Mouse (Mus musculus) stomach, embryonic 16.5 days (tissue): ENCODE data around the gene Cbfa2t3. TPM values are rescaled to one million over a fixed set of nuclear protein-coding genes. Genes with fewer than 3 reads are reported as not detected.

Experiments used
- ATAC-seq: fragments of 200-750 bp; cut with Nextera tagmentation; 2 replicates; pipeline ENCODE4 v1.8.0; 2017; ENCODE audit warnings: moderate number of reproducible peaks, moderate TSS enrichment; ENCODE audit not compliant: insufficient read depth, low FRiP score
- H3K27ac ChIP-seq: fragments of 300-500 bp; sonication (generic); 2 replicates; pipeline ENCODE4 v1.5.1; 2014; ENCODE audit warnings: low read length
- H3K27me3 ChIP-seq: fragments of 300-500 bp; sonication (generic); 2 replicates; pipeline ENCODE4 v1.6.1; 2014; ENCODE audit warnings: low read length, control low read depth, mixed read lengths; ENCODE audit not compliant: control insufficient read depth, insufficient read depth
- H3K36me3 ChIP-seq: fragments of 300-500 bp; sonication (generic); 2 replicates; pipeline ENCODE4 v1.6.1; 2014; ENCODE audit warnings: low read length; ENCODE audit not compliant: control insufficient read depth, insufficient read depth
- H3K4me1 ChIP-seq: fragments of 300-500 bp; sonication (generic); 2 replicates; pipeline ENCODE4 v1.6.1; 2014; ENCODE audit warnings: low read length, control low read depth, mixed read lengths; ENCODE audit not compliant: control insufficient read depth, insufficient read depth
- H3K4me2 ChIP-seq: fragments of 300-500 bp; sonication (generic); 2 replicates; pipeline ENCODE4 v1.6.1; 2014; ENCODE audit warnings: low read depth, low read length, mixed read lengths
- H3K4me3 ChIP-seq: fragments of 300-500 bp; sonication (generic); replicated peaks from 2 replicates; pipeline ENCODE4 v1.5.1; 2014; ENCODE audit warnings: mild to moderate bottlenecking, low read length
- H3K9ac ChIP-seq: fragments of 300-500 bp; sonication (generic); 2 replicates; pipeline ENCODE4 v1.6.1; 2014; ENCODE audit warnings: low read length
- H3K9me3 ChIP-seq: fragments of 300-500 bp; sonication (generic); replicated peaks from 2 replicates; pipeline ENCODE4 v1.6.1; 2016; ENCODE audit warnings: low read length, control low read depth; ENCODE audit not compliant: control insufficient read depth
- WGBS: fragments of 180-500 bp; shearing (Covaris S2); extraction: QIAGEN DNeasy Blood & Tissue Kit; methylation state at CpG from one replicate; pipeline ENCODE4 v1.1.7; 2014; 5-methylcytosine and 5-hydroxymethylcytosine counted together
- polyA plus RNA-seq: library from polyadenylated mRNA; unstranded; fragments of >200 nt; fragmentation: Nextera tagmentation; extraction: Ambion mirVana; gene quantifications from 2 replicates; pipeline ENCODE4 v1.2.1, GENCODE M21; 2015

The Cbfa2t3 gene
- polyA plus RNA-seq, 1 experiment from 2014 or later: 4.1 TPM

GRCm38 (mm10) chr8:122618660-122619378 lies 80.1 kb downstream of the Cbfa2t3 start:
- Histone ChIP-seq H3K4me1 (peaks cover 10% of the 10 kb centered on the region; the same call in 1 of the 2 replicates), H3K9me3 (no peaks in the 10 kb centered on the region), H3K27ac (no peak overlapping the region), H3K36me3 (no peaks in the 10 kb centered on the region), H3K9ac (no peak overlapping the region), H3K27me3 (no peaks in the 10 kb centered on the region), H3K4me3 (no peak overlapping the region), H3K4me2 (no peak overlapping the region)
- ATAC-seq: no peak
- WGBS: 80% methylated on average over 6 of the region's 6 CpGs

GRCm38 (mm10) chr8:122617947-122618546 lies 80.9 kb downstream of the Cbfa2t3 start:
- H3K9ac ChIP-seq: 0 out of 2 replicates have a peak overlapping the region, but pooled peaks have one; percentile 3
- peaks cover 10% of the 10 kb centered on the region; the same call in 1 of the 2 replicates for H3K4me1 ChIP-seq
- no peaks in the 10 kb centered on the region for H3K9me3 ChIP-seq
- no peak overlapping the region for H3K27ac ChIP-seq
- H3K27me3 ChIP-seq: no peaks in the 10 kb centered on the region
- no peak for ATAC-seq
- no peaks in the 10 kb centered on the region for H3K36me3 ChIP-seq
- H3K4me3 ChIP-seq: no peak overlapping the region
- H3K4me2 ChIP-seq: no peak overlapping the region
- 25% methylated on average over 5 of the region's 7 CpGs for WGBS

- Histone ChIP-seq H3K27ac (peak overlapping the region; percentile 37; the same call in 1 of the 2 replicates), H3K4me1 (peaks cover 15% of the 10 kb centered on the region; the same call in 1 of the 2 replicates), H3K9ac (no peak overlapping the region), H3K4me3 (no peak overlapping the region), H3K36me3 (no peaks in the 10 kb centered on the region), H3K9me3 (no peaks in the 10 kb centered on the region), H3K4me2 (no peak overlapping the region), H3K27me3 (no peaks in the 10 kb centered on the region)
- no peak for ATAC-seq
- WGBS: 50% methylated on average over 9 of the region's 9 CpGs
Measured at GRCm38 (mm10) chr8:122616181-122616905, 82.6 kb downstream of the Cbfa2t3 start.

- Histone ChIP-seq H3K27me3 (no peaks in the 10 kb centered on the region), H3K4me2 (peak within 1 kb of the TSS; percentile 85), H3K4me1 (peaks cover 20% of the 10 kb centered on the region; the same call in 1 of the 2 replicates), H3K27ac (peak within 1 kb of the TSS; percentile 89), H3K9ac (peak within 1 kb of the TSS; percentile 83), H3K36me3 (no peaks in the 10 kb centered on the region), H3K9me3 (no peaks in the 10 kb centered on the region), H3K4me3 (peak within 1 kb of the TSS; percentile 81)
- WGBS: under 1% methylated on average over 57 of the region's 57 CpGs
- ATAC-seq: peak; percentile 98
Measured at GRCm38 (mm10) chr8:122611295-122612133, 87.4 kb downstream of the Cbfa2t3 start, which contains the start of the genes Galns and Trappc2l. Galns (minus strand) TSS chr8:122611463. Trappc2l (plus strand) TSS chr8:122611640.

- Histone ChIP-seq H3K4me1 (peaks cover 15% of the 10 kb centered on the region; the same call in 1 of the 2 replicates), H3K4me3 (peak overlapping the region; percentile 81), H3K9ac (peak overlapping the region; percentile 83), H3K27ac (peak overlapping the region; percentile 82), H3K9me3 (no peaks in the 10 kb centered on the region), H3K27me3 (no peaks in the 10 kb centered on the region), H3K4me2 (peak overlapping the region; percentile 66), H3K36me3 (no peaks in the 10 kb centered on the region)
- WGBS: 6% methylated on average over 20 of the region's 20 CpGs
- no peak for ATAC-seq
Measured at GRCm38 (mm10) chr8:122610612-122611277, 88.2 kb downstream of the Cbfa2t3 start.

GRCm38 (mm10) chr8:122610209-122610608 lies 88.7 kb downstream of the Cbfa2t3 start:
- ATAC-seq: no peak
- Histone ChIP-seq H3K9ac (no peak overlapping the region; the same call in 1 of the 2 replicates), H3K4me1 (peaks cover 13% of the 10 kb centered on the region; the same call in 1 of the 2 replicates), H3K4me2 (peak overlapping the region; percentile 66; the same call in 1 of the 2 replicates), H3K4me3 (no peak overlapping the region), H3K9me3 (no peaks in the 10 kb centered on the region), H3K36me3 (no peaks in the 10 kb centered on the region), H3K27me3 (no peaks in the 10 kb centered on the region), H3K27ac (no peak overlapping the region)
- 53% methylated on average over 4 of the region's 4 CpGs for WGBS

GRCm38 (mm10) chr8:122606810-122607209 lies 92.1 kb downstream of the Cbfa2t3 start:
- ATAC-seq: no peak
- Histone ChIP-seq H3K27me3 (no peaks in the 10 kb centered on the region), H3K4me1 (peaks cover 8% of the 10 kb centered on the region; the same call in 1 of the 2 replicates), H3K27ac (no peak overlapping the region), H3K9me3 (no peaks in the 10 kb centered on the region), H3K4me3 (no peak overlapping the region), H3K9ac (no peak overlapping the region), H3K36me3 (no peaks in the 10 kb centered on the region), H3K4me2 (no peak overlapping the region)
- 81% methylated on average over 11 of the region's 12 CpGs for WGBS

GRCm38 (mm10) chr8:122605367-122605766 lies 93.5 kb downstream of the Cbfa2t3 start:
- H3K27me3 ChIP-seq: no peaks in the 10 kb centered on the region
- H3K36me3 ChIP-seq: no peaks in the 10 kb centered on the region
- no peak overlapping the region for H3K4me2 ChIP-seq
- H3K4me3 ChIP-seq: no peak overlapping the region
- no peaks in the 10 kb centered on the region for H3K9me3 ChIP-seq
- 77% methylated on average over 4 of the region's 4 CpGs for WGBS
- H3K27ac ChIP-seq: no peak overlapping the region
- ATAC-seq: no peak
- peaks cover 3% of the 10 kb centered on the region; the same call in 1 of the 2 replicates for H3K4me1 ChIP-seq
- no peak overlapping the region for H3K9ac ChIP-seq
